Mouse (Mus musculus): ENCODE data around the gene Zscan25.

DNA sequence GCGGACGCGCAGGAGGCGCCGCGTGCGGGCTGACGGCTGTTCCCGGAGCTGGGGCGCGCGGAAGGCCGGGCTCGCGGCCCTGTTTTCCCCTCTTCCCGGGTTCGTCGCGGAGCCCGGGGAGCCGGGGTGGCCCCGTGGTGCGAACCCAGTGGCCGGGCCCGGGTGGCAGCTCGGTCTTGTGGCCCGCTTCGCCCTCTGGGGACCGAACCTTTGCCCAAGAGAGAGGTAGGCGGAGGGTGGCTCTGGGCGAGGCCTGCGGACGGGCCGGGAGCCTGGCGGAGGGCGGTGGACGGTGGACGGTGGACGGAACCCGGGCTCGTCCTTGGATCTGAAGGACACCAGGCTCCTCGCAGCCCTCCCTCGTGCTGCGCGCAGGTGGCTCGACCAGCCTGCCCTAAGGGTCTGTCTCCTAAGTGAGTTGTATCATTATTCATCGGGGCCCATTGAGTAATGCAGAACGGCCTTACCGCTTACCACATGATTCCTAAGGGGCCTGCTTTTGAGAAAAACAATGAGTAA, 48.3 kb upstream of the Zscan25 start:
- no peak for TF ChIP-seq CTCF (conservative IDR thresholded peaks at IDR 0.05; ENCODE audit: insufficient read depth, insufficient read length, low read depth, low read length)
- TF ChIP-seq POLR2A (IDR thresholded peaks at IDR 0.05; ENCODE audit: low read depth, low read length), result no peak

All from kidney, adult 2 months (tissue).